Mouse (Mus musculus) heart, postnatal 0 days (tissue): ENCODE results near the gene Klhl32. TPM values are rescaled to one million over a fixed set of nuclear protein-coding genes. Genes with fewer than 3 reads are reported as not detected.
A peak's percentile ranks its signal among the peaks of the same experiment; 100 is the strongest.

Source experiments
- ATAC-seq: fragments of 200-750 bp; cut with Nextera tagmentation; 2 replicates; pipeline ENCODE4 v1.8.0; 2017; ENCODE audit warnings: low read depth, moderate number of reproducible peaks, moderate library complexity; ENCODE audit not compliant: insufficient read depth
- DNase-seq: peaks from one replicate; pipeline ENCODE4 v3.0.0-alpha.2; 2016; ENCODE audit warnings: low spot score
- H3K27ac ChIP-seq: fragments of 300-500 bp; sonication (generic); 2 replicates; pipeline ENCODE4 v1.5.1; 2014; ENCODE audit warnings: low read depth, mild to moderate bottlenecking
- H3K27me3 ChIP-seq: fragments of 300-500 bp; sonication (generic); 2 replicates; pipeline ENCODE4 v1.6.1; 2014; ENCODE audit warnings: low read length, mixed read lengths; ENCODE audit not compliant: control insufficient read depth, insufficient read depth
- H3K36me3 ChIP-seq: fragments of 300-500 bp; sonication (generic); replicated peaks from 2 replicates; pipeline ENCODE4 v1.6.1; 2014; ENCODE audit warnings: low read length, mixed read lengths; ENCODE audit not compliant: control insufficient read depth, insufficient read depth
- H3K4me1 ChIP-seq: fragments of 300-500 bp; sonication (generic); 2 replicates; pipeline ENCODE4 v1.6.1; 2014; ENCODE audit warnings: antibody characterized with exemption; ENCODE audit not compliant: control insufficient read depth, insufficient read depth
- H3K4me2 ChIP-seq: fragments of 300-500 bp; sonication (generic); 2 replicates; pipeline ENCODE4 v1.6.1; 2014; ENCODE audit warnings: low read depth, mild to moderate bottlenecking, low read length, moderate library complexity
- H3K4me3 ChIP-seq: fragments of 300-500 bp; sonication (generic); 2 replicates; pipeline ENCODE4 v1.5.1; 2014; ENCODE audit warnings: low read depth, low read length
- H3K9ac ChIP-seq: fragments of 300-500 bp; sonication (generic); replicated peaks from 2 replicates; pipeline ENCODE4 v1.6.1; 2014; ENCODE audit warnings: low read depth, low read length, mixed read lengths
- H3K9me3 ChIP-seq: fragments of 300-500 bp; sonication (generic); replicated peaks from 2 replicates; pipeline ENCODE4 v1.6.1; 2016; ENCODE audit warnings: low read length; ENCODE audit not compliant: control insufficient read depth
- CTCF ChIP-seq: IDR thresholded peaks from 2 replicates; pipeline ENCODE4 v1.5.1; 2016; ENCODE audit warnings: antibody characterized with exemption, control low read depth, low read depth
- EP300 ChIP-seq: IDR thresholded peaks from 2 replicates; pipeline ENCODE4 v1.6.1; 2016; ENCODE audit warnings: antibody characterized with exemption, low read depth
- WGBS: fragments of 180-500 bp; shearing (Covaris S2); extraction: QIAGEN DNeasy Blood & Tissue Kit; methylation state at CpG from one replicate; pipeline ENCODE4 v1.1.7; 2014; 5-methylcytosine and 5-hydroxymethylcytosine counted together
- polyA plus RNA-seq: library from polyadenylated mRNA; unstranded; fragments of >200 nt; fragmentation: Nextera tagmentation; extraction: Ambion mirVana; gene quantifications from 2 replicates; pipeline ENCODE4 v1.2.1, GENCODE M21; 2015
- total RNA-seq: library from RNA; depleted of rRNA; stranded (reverse); fragments of >200 nt; gene quantifications from 2 replicates; pipeline ENCODE4 v1.2.3, GENCODE M21; 2014; ENCODE audit warnings: low replicate concordance; rRNA removed

Gene Klhl32
- total and polyA plus RNA-seq, 2 experiments from 2014 or later, result 6.2 to 12.3 TPM

DNA sequence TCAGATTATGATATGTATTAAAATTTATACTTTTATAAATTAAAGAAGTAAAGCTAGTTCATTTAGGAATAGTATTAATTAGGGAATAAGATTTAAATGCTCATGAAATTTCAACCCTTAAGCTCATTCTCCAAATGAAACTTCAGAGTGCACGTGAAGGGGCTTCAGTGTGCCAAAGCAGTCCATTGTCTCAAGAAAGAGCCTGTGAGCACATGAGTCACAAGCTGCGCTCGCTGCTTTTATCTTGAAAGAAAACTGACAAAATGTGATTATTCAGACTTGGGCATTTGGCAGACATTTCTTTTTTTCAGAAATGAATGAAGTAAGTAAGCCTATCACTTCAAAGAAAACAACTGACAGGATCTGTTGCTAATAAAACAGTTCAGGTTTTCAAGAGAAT lies 266.9 kb downstream of the Klhl32 start:
- TF ChIP-seq EP300 (no peak), CTCF (no peak)
- Histone ChIP-seq H3K27ac (no peak overlapping the region), H3K9ac (no peak overlapping the region), H3K36me3 (0 out of 2 replicates have a peak, but pooled peaks cover 4% of the 10 kb centered on the region), H3K4me3 (no peak overlapping the region), H3K4me1 (no peaks in the 10 kb centered on the region), H3K9me3 (no peaks in the 10 kb centered on the region), H3K27me3 (no peaks in the 10 kb centered on the region), H3K4me2 (no peak overlapping the region)
- no peak for DNase-seq
- ATAC-seq, result no peak
- WGBS, result 66% methylated on average over 3 of the region's 3 CpGs

DNA sequence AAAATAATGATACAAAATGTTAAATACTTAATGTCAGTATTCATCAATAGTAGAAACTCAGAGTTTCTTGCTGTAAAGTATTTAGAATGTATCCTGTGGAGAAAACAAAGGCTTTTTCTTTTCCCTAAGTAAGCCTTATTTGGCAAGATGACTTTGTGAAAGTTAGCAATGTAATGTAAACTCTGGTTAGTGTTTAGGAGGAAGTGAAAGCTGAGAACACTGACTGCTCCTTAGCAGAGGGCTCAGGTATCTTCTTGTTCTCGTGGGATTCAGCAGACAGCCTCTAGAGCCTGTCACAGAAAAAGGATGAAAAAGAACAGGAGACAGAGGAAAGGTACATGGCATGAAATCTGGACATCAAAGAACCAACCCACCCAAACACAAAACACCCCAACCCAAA lies 268.6 kb downstream of the Klhl32 start:
- Histone ChIP-seq H3K27me3 (no peaks in the 10 kb centered on the region), H3K9me3 (no peaks in the 10 kb centered on the region), H3K27ac (no peak overlapping the region), H3K4me3 (no peak overlapping the region), H3K9ac (no peak overlapping the region), H3K4me1 (no peaks in the 10 kb centered on the region), H3K4me2 (no peak overlapping the region), H3K36me3 (no peaks in the 10 kb centered on the region)
- 44% methylated on average over 1 of the region's 1 CpGs for WGBS
- no peak for DNase-seq
- ATAC-seq, result no peak
- TF ChIP-seq CTCF, result no peak
- no peak for TF ChIP-seq EP300

GRCm38 (mm10) chr4:24577594-24577993 lies 273.3 kb downstream of the Klhl32 start:
- TF ChIP-seq EP300 (no peak), CTCF (no peak)
- H3K4me2 ChIP-seq, result no peak overlapping the region
- no peaks in the 10 kb centered on the region for H3K27me3 ChIP-seq
- H3K4me1 ChIP-seq, result no peaks in the 10 kb centered on the region
- no peak overlapping the region for H3K27ac ChIP-seq
- H3K36me3 ChIP-seq, result no peaks in the 10 kb centered on the region
- H3K9me3 ChIP-seq, result no peaks in the 10 kb centered on the region
- H3K9ac ChIP-seq, result no peak overlapping the region
- ATAC-seq (no peak), DNase-seq (no peak)
- no peak overlapping the region for H3K4me3 ChIP-seq
- WGBS, result 90% methylated on average over 5 of the region's 5 CpGs

DNA sequence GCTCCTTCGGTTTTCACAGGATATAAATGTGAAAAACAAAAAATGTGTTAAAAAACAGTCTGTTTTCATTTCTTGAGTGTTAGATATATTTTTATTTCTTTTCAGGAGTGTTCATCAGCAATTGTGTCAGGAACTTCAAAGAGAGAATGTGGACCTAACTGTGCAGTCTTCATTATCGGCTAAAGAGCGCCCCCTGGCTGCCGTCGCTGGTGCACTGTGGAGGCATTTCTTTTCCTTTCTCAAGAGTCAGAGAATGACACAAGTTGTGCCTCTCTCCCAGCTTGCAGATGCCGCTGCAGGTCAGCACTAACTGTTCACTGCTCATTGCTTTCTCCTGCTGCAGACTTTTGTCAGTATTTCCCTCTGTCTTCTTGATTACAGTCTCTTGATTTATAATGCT lies 276.6 kb downstream of the Klhl32 start:
- DNase-seq (peak; percentile 45), ATAC-seq (peak; percentile 49; the same call in 1 of the 2 replicates)
- H3K4me2 ChIP-seq, result no peak overlapping the region
- no peak overlapping the region for H3K27ac ChIP-seq
- H3K36me3 ChIP-seq, result no peaks in the 10 kb centered on the region
- H3K9me3 ChIP-seq, result no peaks in the 10 kb centered on the region
- TF ChIP-seq EP300 (no peak), CTCF (peak; percentile 83)
- no peak overlapping the region for H3K9ac ChIP-seq
- no peak overlapping the region for H3K4me3 ChIP-seq
- H3K4me1 ChIP-seq, result no peaks in the 10 kb centered on the region
- no peaks in the 10 kb centered on the region for H3K27me3 ChIP-seq
- WGBS, result 18% methylated on average over 6 of the region's 6 CpGs

DNA sequence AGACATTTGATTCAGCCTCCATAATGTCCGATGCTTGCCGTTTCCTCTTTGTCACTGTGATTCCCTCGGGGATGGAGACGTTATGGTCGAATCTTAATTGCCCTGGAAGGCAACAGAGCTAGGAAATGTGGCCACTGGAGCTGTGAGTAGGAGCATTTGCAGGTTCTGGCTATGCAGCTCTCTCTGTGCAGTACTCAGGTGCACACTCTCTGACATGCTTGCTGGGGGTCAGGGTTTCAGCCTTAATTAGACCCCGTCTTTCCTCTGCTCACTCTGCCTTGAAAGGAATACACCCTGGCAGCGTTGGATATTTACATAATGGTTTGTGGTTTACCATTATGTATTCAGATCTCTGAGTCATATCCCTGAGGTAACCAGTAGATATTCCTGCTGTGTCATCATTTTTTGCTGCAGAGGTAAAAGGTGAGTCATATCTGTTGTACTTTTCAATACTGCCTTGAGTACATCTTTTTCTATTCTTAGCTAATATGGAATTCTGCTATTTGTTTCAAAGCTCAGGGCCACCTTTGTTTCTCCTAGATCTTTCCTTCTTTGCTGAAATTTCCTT lies 281.9 kb downstream of the Klhl32 start:
- Histone ChIP-seq H3K9ac (no peak overlapping the region), H3K4me1 (no peaks in the 10 kb centered on the region), H3K36me3 (no peaks in the 10 kb centered on the region), H3K4me2 (no peak overlapping the region), H3K27ac (no peak overlapping the region), H3K27me3 (no peaks in the 10 kb centered on the region), H3K4me3 (no peak overlapping the region), H3K9me3 (no peaks in the 10 kb centered on the region)
- TF ChIP-seq EP300, result no peak
- TF ChIP-seq CTCF, result no peak
- 81% methylated on average over 7 of the region's 7 CpGs for WGBS
- no peak for DNase-seq
- no peak for ATAC-seq

- no peaks in the 10 kb centered on the region for H3K9me3 ChIP-seq
- TF ChIP-seq CTCF, result no peak
- no peak for TF ChIP-seq EP300
- ATAC-seq (no peak), DNase-seq (no peak)
- H3K4me1 ChIP-seq, result no peaks in the 10 kb centered on the region
- H3K27ac ChIP-seq, result no peak overlapping the region
- no peak overlapping the region for H3K4me3 ChIP-seq
- no peak overlapping the region for H3K4me2 ChIP-seq
- WGBS, result 81% methylated on average over 6 of the region's 6 CpGs
- H3K9ac ChIP-seq, result no peak overlapping the region
- no peaks in the 10 kb centered on the region for H3K27me3 ChIP-seq
- H3K36me3 ChIP-seq, result no peaks in the 10 kb centered on the region
Observed at GRCm38 (mm10) chr4:24568026-24568425, 282.9 kb downstream of the Klhl32 start.

Other genes starting within 250 kb of the Klhl32 start
- gene Ndufaf4, start 47.0 kb upstream of the Klhl32 start, total RNA-seq, result 14.0 and 26.4 TPM in 2 replicates
- 113 and 125 TPM in 2 replicates for gene Ndufaf4, start 47.0 kb upstream of the Klhl32 start, polyA plus RNA-seq
- gene Gpr63, start 115.3 kb upstream of the Klhl32 start, total RNA-seq, result 0.23 and 0.69 TPM in 2 replicates
- 0.16 and 0.18 TPM in 2 replicates for gene Gpr63, start 115.3 kb upstream of the Klhl32 start, polyA plus RNA-seq